Comparison of ENCODE assay signal across 9 mouse cellular contexts in genomic region chr6:125149569-125149950, GRCm38 (mm10). TPM values are rescaled to one million over a fixed set of nuclear protein-coding genes. Genes with fewer than 3 reads are reported as not detected.
DNase-seq lines count a peak whose midpoint lies in the region; ATAC-seq and TF ChIP-seq lines count a peak whose summit lies in the region.
"Had no signal": no experiment of that assay in that cellular context is flagged by ENCODE, and none has a peak within 500 bp of the region (broad histone marks: within the 10 kb centered on the region; RNA-seq: fewer than 3 reads in every experiment).

No protein-coding gene starts in this region.

- no peaks in the 10 kb centered on the region for H3K9me3 ChIP-seq in kidney, postnatal 0 days (replicated peaks; ENCODE audit: low read length)
- no peaks in the 10 kb centered on the region for H3K9me3 ChIP-seq in stomach, postnatal 0 days (ENCODE audit: control insufficient read depth, low read length)
- H3K9me3 ChIP-seq: G1E had no signal

- no peaks in the 10 kb centered on the region for H3K27me3 ChIP-seq in cerebellum, adult 2 months (ENCODE audit: control insufficient read depth, insufficient read depth, low read length)
- no peaks in the 10 kb centered on the region for H3K27me3 ChIP-seq in kidney, postnatal 0 days (ENCODE audit: insufficient read depth, low read length)
- no peaks in the 10 kb centered on the region for H3K27me3 ChIP-seq in testis, adult 2 months (ENCODE audit: control insufficient read depth, insufficient read depth, low read length)
- no peaks in the 10 kb centered on the region for H3K27me3 ChIP-seq in stomach, postnatal 0 days (ENCODE audit: control insufficient read depth, insufficient read depth, low read length)

- H3K4me2 ChIP-seq in kidney, postnatal 0 days (ENCODE audit: low read length) = no peak overlapping the region
- no peak overlapping the region for H3K4me2 ChIP-seq in stomach, postnatal 0 days (replicated peaks; ENCODE audit: low read depth)

- peak overlapping the region; percentile 89 for H3K27ac ChIP-seq in cerebellum, adult 2 months (ENCODE audit: insufficient read depth, low read length)
- H3K27ac ChIP-seq in kidney, postnatal 0 days = peak overlapping the region; percentile 83
- peak overlapping the region; percentile 88; the same call in 1 of the 2 replicates for H3K27ac ChIP-seq in testis, adult 2 months (ENCODE audit: control insufficient read depth, insufficient read depth, low read depth, low read length)
- peak overlapping the region; percentile 35 for H3K27ac ChIP-seq in stomach, postnatal 0 days (replicated peaks)

- no peak for TF ChIP-seq CTCF in cerebellum, adult 2 months (IDR thresholded peaks at IDR 0.05; ENCODE audit: borderline replicate concordance, insufficient read depth, low read depth, low read length)
- no peak for TF ChIP-seq CTCF in kidney, postnatal 0 days (IDR thresholded peaks at IDR 0.05; ENCODE audit: low read depth)
- TF ChIP-seq CTCF in testis, adult 2 months (IDR thresholded peaks at IDR 0.05; ENCODE audit: control insufficient read depth, insufficient read depth, insufficient replicate concordance, low read depth, low read length) = no peak
- no peak for TF ChIP-seq CTCF in stomach, postnatal 0 days (IDR thresholded peaks at IDR 0.05; ENCODE audit: low read depth)

- H3K4me1 ChIP-seq in cerebellum, adult 2 months (ENCODE audit: control insufficient read depth, insufficient read depth, low read length) = peaks cover 28% of the 10 kb centered on the region
- peaks cover 34% of the 10 kb centered on the region for H3K4me1 ChIP-seq in kidney, postnatal 0 days (replicated peaks; ENCODE audit: insufficient read depth, low read length)
- peaks cover 18% of the 10 kb centered on the region for H3K4me1 ChIP-seq in testis, adult 2 months (ENCODE audit: control insufficient read depth, insufficient read depth, low read length)
- H3K4me1 ChIP-seq in stomach, postnatal 0 days (replicated peaks; ENCODE audit: control insufficient read depth, insufficient read depth) = no peaks in the 10 kb centered on the region

- no peak for TF ChIP-seq EP300 in stomach, postnatal 0 days (optimal IDR thresholded peaks at IDR 0.05)

- 0 out of 2 replicates have a peak overlapping the region, but pooled peaks have one; percentile 14 for H3K9ac ChIP-seq in kidney, postnatal 0 days (ENCODE audit: low read depth, low read length)
- H3K9ac ChIP-seq in stomach, postnatal 0 days (ENCODE audit: low read length) = no peak overlapping the region

- no peak for DNase-seq in cerebellum, adult 2 months
- DNase-seq in cerebellum, adult 9-11 months = no peak
- DNase-seq in kidney, postnatal 0 days (ENCODE audit: low spot score) = no peak
- DNase-seq in kidney, adult 8-10 months = no peak
- DNase-seq in testis, postnatal 10 days (ENCODE audit: low spot score) = no peak
- DNase-seq in stomach, postnatal 0 days (ENCODE audit: low spot score) = no peak
- no peak for DNase-seq in urinary bladder, adult 18-20 months (ENCODE audit: low spot score in 2 of 2)

- ATAC-seq in kidney, postnatal 0 days (replicated peaks; ENCODE audit: low FRiP score, low read depth) = no peak
- no peak for ATAC-seq in stomach, postnatal 0 days (ENCODE audit: low FRiP score, low TSS enrichment)

- no peak overlapping the region for H3K4me3 ChIP-seq in cerebellum, adult 2 months (replicated peaks; ENCODE audit: insufficient read depth, low read depth, low read length)
- H3K4me3 ChIP-seq in kidney, postnatal 0 days (replicated peaks; ENCODE audit: low read depth, low read length) = no peak overlapping the region
- no peak overlapping the region for H3K4me3 ChIP-seq in testis, adult 2 months (ENCODE audit: control insufficient read depth, low read depth, low read length)
- no peak overlapping the region for H3K4me3 ChIP-seq in stomach, postnatal 0 days (ENCODE audit: low read depth, low read length)

- WGBS in cerebellum, adult 2 months = 18% methylated on average over 7 of the region's 7 CpGs
- WGBS in kidney, postnatal 0 days = 55% methylated on average over 7 of the region's 7 CpGs
- WGBS in stomach, postnatal 0 days = 71% methylated on average over 6 of the region's 7 CpGs

- H3K36me3 ChIP-seq in kidney, postnatal 0 days (ENCODE audit: insufficient read depth, low read length) = no peaks in the 10 kb centered on the region
- peaks cover 2% of the 10 kb centered on the region for H3K36me3 ChIP-seq in testis, adult 2 months (ENCODE audit: control insufficient read depth, insufficient read depth, low read length)
- H3K36me3 ChIP-seq in stomach, postnatal 0 days (ENCODE audit: control insufficient read depth, insufficient read depth, low read length) = no peaks in the 10 kb centered on the region

- no peak for TF ChIP-seq POLR2A in cerebellum, adult 2 months (IDR thresholded peaks at IDR 0.05; ENCODE audit: borderline replicate concordance, insufficient read depth, low read length)
- TF ChIP-seq POLR2A in testis, adult 2 months (IDR thresholded peaks at IDR 0.05; ENCODE audit: control insufficient read depth, low read depth, low read length) = no peak

RNA-seq across cellular contexts. Expression of gene Iffo1, which starts 4.5 kb away (rescaled TPM):
- 95.4 and 96.0 TPM in 2 replicates for polyA plus RNA-seq in cerebellum, adult 2 months (2012; rRNA removed)
- 8.1 and 8.7 TPM in 2 replicates for polyA plus RNA-seq in kidney, postnatal 0 days (2015; fragmentation: Nextera tagmentation; extraction: Ambion mirVana)
- 60.9 and 62.9 TPM in 2 replicates for polyA plus RNA-seq in testis, adult 2 months (2012; rRNA removed)
- polyA plus RNA-seq in stomach, postnatal 0 days (2015; fragmentation: Nextera tagmentation; extraction: Ambion mirVana) = 4.4 and 5.7 TPM in 2 replicates

RNA-seq across cellular contexts. Expression of gene Gapdh, which starts 16.7 kb away (rescaled TPM):
- 5,061 and 5,782 TPM in 2 replicates for polyA plus RNA-seq in cerebellum, adult 2 months (2012; rRNA removed)
- 1,529 and 1,548 TPM in 2 replicates for polyA plus RNA-seq in kidney, postnatal 0 days (2015; fragmentation: Nextera tagmentation; extraction: Ambion mirVana)
- polyA plus RNA-seq in testis, adult 2 months (2012; rRNA removed) = 274 and 379 TPM in 2 replicates
- polyA plus RNA-seq in stomach, postnatal 0 days (2015; fragmentation: Nextera tagmentation; extraction: Ambion mirVana) = 920 and 1,103 TPM in 2 replicates

RNA-seq across cellular contexts. Expression of gene Nop2, which starts 17.9 kb away (rescaled TPM):
- 24.5 and 24.9 TPM in 2 replicates for polyA plus RNA-seq in cerebellum, adult 2 months (2012; rRNA removed)
- 41.1 and 43.2 TPM in 2 replicates for polyA plus RNA-seq in kidney, postnatal 0 days (2015; fragmentation: Nextera tagmentation; extraction: Ambion mirVana)
- polyA plus RNA-seq in testis, adult 2 months (2012; rRNA removed) = 24.5 and 26.2 TPM in 2 replicates
- polyA plus RNA-seq in stomach, postnatal 0 days (2015; fragmentation: Nextera tagmentation; extraction: Ambion mirVana) = 25.0 and 26.6 TPM in 2 replicates

RNA-seq across cellular contexts. Expression of gene Ncapd2, which starts 41.9 kb away (rescaled TPM):
- 80.8 and 85.4 TPM in 2 replicates for polyA plus RNA-seq in cerebellum, adult 2 months (2012; rRNA removed)
- 43.8 and 48.0 TPM in 2 replicates for polyA plus RNA-seq in kidney, postnatal 0 days (2015; fragmentation: Nextera tagmentation; extraction: Ambion mirVana)
- 100 and 109 TPM in 2 replicates for polyA plus RNA-seq in testis, adult 2 months (2012; rRNA removed)
- 15.3 and 16.6 TPM in 2 replicates for polyA plus RNA-seq in stomach, postnatal 0 days (2015; fragmentation: Nextera tagmentation; extraction: Ambion mirVana)

RNA-seq across cellular contexts. Expression of gene Mrpl51, which starts 42.0 kb away (rescaled TPM):
- 61.6 and 70.4 TPM in 2 replicates for polyA plus RNA-seq in cerebellum, adult 2 months (2012; rRNA removed)
- 275 and 288 TPM in 2 replicates for polyA plus RNA-seq in kidney, postnatal 0 days (2015; fragmentation: Nextera tagmentation; extraction: Ambion mirVana)
- 171 and 194 TPM in 2 replicates for polyA plus RNA-seq in testis, adult 2 months (2012; rRNA removed)
- polyA plus RNA-seq in stomach, postnatal 0 days (2015; fragmentation: Nextera tagmentation; extraction: Ambion mirVana) = 196 and 211 TPM in 2 replicates

Comparison
In these comparisons a context has a peak if more than half of its experiments do, and no peak if none do; other contexts are left out.
1. H3K27ac ChIP-seq: peak in every context shown above with its lines; median percentile 89 in cerebellum, adult 2 months; 88 in testis, adult 2 months; 83 in kidney, postnatal 0 days; 35 in stomach, postnatal 0 days.